Mouse (Mus musculus): ENCODE measurements around the gene Trim46.

GRCm38 (mm10) chr3:89230561-89230960 lies 15.5 kb downstream of the Trim46 start:
- TF ChIP-seq POLR2A (IDR thresholded peaks at IDR 0.05; ENCODE audit: insufficient read length, low read depth) (no peak), MYOD1 (IDR thresholded peaks at IDR 0.05; ENCODE audit: control insufficient read depth in 1 of 3, insufficient read length in 2 of 3, low read depth in 2 of 3) (no peak), SRF (IDR thresholded peaks at IDR 0.05; ENCODE audit: control insufficient read depth, insufficient read length, low read depth) (no peak), MAX (IDR thresholded peaks at IDR 0.05; ENCODE audit: low read depth) (no peak)

Measured in myocyte (in vitro differentiated cells).